Mouse (Mus musculus): Measurements from ENCODE around the gene Rnase10. TPM values are rescaled to one million over a fixed set of nuclear protein-coding genes. Genes with fewer than 3 reads are reported as not detected.
A peak's percentile ranks its signal among the peaks of the same experiment; 100 is the strongest.
"Not testable (repeated sequence)": the region's sequence is repeated elsewhere in the genome, so short reads cannot be mapped to it uniquely, and the experiment has no call there.

The Rnase10 gene
- total RNA-seq, 2 experiments from 2014 or later: not detected

DNA sequence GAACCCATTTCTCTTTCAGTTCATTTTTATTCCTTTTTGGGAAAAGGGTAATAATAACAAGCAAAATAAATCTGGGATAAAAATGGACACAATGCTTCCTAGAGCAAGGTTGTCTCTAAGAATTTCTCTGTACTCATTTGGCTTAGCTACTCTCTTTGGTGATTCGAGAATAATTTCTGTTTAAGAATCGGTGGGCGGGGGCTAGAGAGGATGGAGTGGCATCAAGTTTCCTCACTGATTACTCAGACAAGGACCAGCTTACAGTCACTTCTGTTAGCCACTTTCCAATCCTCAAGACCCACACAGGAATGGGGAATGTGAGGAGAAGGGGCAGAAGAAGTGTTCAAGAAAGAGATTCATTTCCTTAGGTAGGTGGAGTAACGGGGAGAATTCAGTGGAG, 1.2 kb downstream of the Rnase10 start:
- DNase-seq (ENCODE audit: extremely low spot score in 1 of 2, low spot score in 1 of 2): no peak

DNA sequence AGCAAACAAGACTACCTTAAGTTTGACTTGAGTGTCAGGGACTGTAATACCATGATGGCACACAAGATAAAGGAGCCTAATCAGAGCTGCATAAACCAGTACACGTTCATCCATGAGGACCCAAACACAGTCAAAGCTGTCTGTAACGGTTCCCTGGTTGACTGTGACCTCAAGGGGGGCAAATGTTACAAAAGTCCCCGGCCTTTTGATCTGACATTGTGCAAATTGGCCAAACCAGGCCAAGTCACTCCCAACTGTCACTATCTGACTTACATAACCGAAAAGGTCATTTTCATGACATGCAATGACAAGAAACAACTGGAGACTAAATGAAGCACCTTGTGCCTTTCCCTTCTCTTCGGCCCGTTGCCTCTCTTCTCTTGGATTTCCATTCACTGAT, 2.0 kb downstream of the Rnase10 start:
- DNase-seq (ENCODE audit: extremely low spot score in 1 of 2, low spot score in 1 of 2): no peak

DNA sequence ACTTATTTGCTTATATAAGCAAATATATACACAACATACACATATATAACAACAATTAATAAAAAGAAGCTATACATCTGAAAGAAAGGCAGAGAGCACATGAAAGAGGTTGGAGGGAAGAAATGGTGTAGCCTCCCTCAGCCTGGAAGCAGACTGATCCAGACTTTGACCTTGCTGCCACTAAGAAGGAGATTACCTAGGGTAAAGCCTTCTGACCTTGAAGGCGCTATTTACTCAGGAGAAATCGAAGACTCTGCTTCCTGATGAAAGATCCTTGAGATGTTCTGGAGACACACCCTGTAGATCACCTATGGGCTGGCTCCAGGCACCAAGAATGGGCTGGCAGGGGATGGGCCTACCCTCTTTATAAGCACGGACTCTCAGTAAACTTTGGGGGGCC, 7.2 kb downstream of the Rnase10 start:
- DNase-seq (ENCODE audit: extremely low spot score in 1 of 2, low spot score in 1 of 2): not testable (repeated sequence)

GRCm38 (mm10) chr14:51015780-51016179, 8.2 kb downstream of the Rnase10 start:
- no peak for DNase-seq (ENCODE audit: extremely low spot score in 1 of 2, low spot score in 1 of 2)

GRCm38 (mm10) chr14:51017256-51017655, 9.7 kb downstream of the Rnase10 start:
- no peak for DNase-seq (ENCODE audit: extremely low spot score in 1 of 2, low spot score in 1 of 2)

- no peak for DNase-seq (ENCODE audit: extremely low spot score in 1 of 2, low spot score in 1 of 2)
Measured at GRCm38 (mm10) chr14:51023457-51023856, 15.9 kb downstream of the Rnase10 start.

DNA sequence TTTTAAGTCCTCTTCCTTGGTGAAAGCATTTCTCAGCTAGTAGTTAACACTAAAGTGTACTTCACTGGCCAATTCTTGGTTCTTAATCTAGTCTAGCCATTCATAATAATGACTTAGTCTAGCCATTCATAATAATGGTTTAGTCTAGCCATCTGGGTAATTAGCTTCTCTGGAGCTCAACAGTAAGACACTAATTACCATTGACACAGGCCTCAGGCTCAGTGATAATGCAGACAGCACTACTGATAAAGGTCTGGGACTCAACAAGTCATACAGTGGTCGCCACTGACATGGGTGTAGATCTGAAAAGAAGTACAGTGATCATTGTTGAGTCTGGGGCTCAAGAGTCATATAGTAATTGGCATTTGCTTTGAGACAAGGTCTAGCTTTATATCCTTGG, 17.3 kb downstream of the Rnase10 start:
- DNase-seq (ENCODE audit: extremely low spot score in 1 of 2, low spot score in 1 of 2): no peak

DNA sequence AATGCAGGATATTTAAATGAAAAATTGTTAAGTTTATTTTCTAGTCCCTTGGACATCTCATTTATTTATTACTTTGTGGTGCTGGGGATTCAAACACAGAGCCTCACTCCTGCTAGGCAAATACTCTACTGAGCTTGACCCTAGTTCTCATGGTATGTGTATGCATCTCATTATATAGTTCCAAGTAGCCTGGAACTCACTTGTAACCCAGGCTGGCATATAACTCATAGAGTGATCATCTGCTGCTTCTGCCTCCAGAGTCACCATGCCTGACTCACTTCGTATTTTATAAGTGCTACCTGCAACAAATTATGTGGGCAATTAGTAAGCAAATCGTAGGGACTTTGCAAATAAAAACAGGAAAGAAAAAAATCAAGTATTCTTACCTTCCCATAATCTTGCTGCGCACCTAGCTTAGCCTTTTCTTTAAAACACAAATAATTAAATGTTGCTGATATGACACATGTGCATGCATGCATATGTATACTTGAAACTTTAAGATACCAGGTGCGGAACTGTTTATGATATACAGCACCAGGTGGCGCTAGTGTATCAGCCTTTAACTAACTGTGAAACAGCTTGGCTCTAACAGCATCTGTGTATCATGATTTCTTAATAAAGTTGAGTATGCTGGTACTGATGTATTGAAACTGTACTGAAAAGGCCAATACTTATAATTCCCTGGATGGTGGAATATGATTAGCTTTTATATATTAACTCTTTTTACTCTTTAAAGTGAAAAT, 19.0 kb downstream of the Rnase10 start:
- DNase-seq (ENCODE audit: extremely low spot score in 1 of 2, low spot score in 1 of 2): peak in 1 of 2 experiments; percentile 65

DNA sequence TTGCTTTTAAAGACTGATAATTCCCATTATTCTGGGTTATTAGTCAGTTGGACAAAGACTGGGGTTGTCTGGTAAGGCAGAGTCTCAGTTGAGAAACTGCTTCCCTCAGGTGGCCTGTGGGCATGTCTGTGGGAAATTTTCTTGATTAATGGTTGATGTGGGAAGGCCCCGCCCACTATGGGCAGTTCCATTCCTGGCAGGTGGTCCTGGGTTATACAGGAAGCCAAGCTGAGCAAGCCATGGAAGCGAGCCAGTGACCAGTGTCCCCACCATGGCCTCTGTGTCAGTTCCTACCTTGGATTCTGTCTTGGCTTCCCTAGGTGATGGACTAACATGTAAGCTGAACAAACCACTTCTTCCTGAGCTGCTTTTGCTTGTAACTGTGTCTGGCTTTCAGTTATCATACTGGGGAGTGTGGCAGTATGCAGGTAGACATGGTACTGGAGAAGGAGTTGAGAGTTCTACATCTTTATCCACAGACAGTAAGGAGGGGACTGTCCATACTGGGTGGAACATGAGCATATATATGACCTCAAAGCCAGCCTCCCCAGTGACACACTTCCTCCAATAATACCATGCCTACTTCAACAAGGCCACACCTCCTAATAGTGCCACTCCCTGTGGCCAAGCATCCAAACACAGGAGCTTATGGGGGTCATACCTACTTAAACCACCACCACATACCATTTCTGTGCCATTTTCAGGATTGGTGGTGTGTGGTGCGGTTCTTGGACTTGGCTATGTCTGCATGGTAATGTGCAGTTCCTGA, 20.0 kb downstream of the Rnase10 start:
- no peak for DNase-seq (ENCODE audit: extremely low spot score in 1 of 2, low spot score in 1 of 2)

DNA sequence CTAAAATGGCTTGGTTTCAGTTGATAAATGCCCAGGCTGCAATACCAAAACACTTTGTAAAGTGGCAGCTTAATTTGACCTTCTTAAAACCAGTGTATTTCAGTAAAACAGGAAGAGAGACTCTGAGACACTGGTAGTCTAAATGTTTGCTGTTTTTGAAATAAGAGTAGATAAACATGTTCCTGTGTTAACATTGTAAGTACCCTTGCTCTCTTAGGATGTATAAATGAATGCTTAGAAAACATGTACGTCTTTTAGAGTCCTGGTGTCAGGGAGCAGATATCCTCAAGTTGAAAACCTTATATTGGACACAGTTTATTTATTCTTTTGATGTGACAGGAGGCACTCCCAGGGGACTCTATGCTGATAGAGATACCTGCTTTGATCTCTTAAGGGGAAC, 27.7 kb downstream of the Rnase10 start:
- DNase-seq (ENCODE audit: extremely low spot score in 1 of 2, low spot score in 1 of 2): no peak

DNA sequence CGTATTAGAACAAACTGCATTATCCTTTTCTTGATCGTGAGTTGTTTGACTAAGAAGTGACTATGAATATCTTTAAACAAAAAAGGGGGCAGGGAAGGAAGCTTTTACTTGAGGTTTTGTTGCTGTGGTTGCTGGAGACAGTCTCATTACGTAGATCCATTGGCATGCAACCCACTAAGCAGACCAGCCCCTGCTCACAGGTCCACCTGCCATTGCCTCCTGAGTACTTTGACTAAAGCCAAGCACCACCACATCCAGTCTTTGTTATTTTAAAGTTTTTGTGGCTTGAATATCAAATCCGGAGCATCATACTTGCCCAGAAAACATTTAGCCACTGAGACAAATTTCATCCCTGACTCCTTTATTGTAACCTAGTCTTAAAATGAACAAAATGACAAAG, 28.7 kb downstream of the Rnase10 start:
- no peak for DNase-seq (ENCODE audit: extremely low spot score in 1 of 2, low spot score in 1 of 2)

- no peak for DNase-seq (ENCODE audit: extremely low spot score in 1 of 2, low spot score in 1 of 2)
Measured at GRCm38 (mm10) chr14:51041769-51042168, 34.2 kb downstream of the Rnase10 start, which contains the start of gene Rnase9. Rnase9 (minus strand) TSS chr14:51041869.

GRCm38 (mm10) chr14:51047846-51048245, 40.3 kb downstream of the Rnase10 start:
- no peak for DNase-seq (ENCODE audit: extremely low spot score in 1 of 2, low spot score in 1 of 2)

DNA sequence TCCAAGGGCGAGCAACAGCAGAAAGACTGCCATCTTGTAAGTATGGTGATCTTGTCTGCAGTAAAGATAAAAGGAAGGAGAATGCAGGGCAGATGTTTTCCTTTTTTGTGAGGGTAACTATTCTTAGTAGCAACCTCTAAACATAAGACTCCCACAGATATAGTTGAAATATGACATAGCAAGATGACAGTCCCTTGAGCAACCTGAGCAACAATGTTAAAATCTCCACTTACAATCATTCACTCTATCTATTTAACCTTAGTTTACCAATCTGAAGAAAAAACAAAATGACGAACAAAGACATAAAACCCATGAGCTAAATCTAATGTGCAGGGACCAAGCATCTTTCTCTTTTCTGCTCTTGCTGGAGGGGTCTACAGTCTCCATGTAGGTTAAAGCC, 42.5 kb downstream of the Rnase10 start, which contains the start of gene Rnase11:
TSS of gene Rnase11 (minus strand) at position 101 of the 400 bp plus-strand sequence.
- no peak for DNase-seq (ENCODE audit: extremely low spot score in 1 of 2, low spot score in 1 of 2)

- no peak for DNase-seq (ENCODE audit: extremely low spot score in 1 of 2, low spot score in 1 of 2)
Measured at GRCm38 (mm10) chr14:51051941-51052340, 44.4 kb downstream of the Rnase10 start.

DNA sequence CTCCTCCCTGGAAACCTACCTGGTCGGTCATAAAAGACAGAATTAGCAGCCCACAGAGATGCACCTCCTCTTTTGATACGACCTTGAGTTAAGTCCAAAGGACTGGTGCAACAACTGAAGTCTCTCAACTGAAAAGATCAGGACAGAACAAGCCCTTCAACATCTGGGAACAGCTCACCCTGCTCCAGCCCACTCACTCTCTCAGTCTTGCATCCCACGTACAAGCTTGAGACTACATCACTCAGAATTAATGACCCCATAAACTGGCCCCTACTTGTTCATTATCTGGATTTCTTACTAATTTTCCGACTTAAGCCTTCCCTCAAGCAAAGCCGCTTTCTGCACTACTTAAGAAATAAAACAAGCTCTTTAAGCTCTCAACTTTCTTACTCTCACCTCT, 45.6 kb downstream of the Rnase10 start:
- DNase-seq (ENCODE audit: extremely low spot score in 1 of 2, low spot score in 1 of 2): no peak

DNA sequence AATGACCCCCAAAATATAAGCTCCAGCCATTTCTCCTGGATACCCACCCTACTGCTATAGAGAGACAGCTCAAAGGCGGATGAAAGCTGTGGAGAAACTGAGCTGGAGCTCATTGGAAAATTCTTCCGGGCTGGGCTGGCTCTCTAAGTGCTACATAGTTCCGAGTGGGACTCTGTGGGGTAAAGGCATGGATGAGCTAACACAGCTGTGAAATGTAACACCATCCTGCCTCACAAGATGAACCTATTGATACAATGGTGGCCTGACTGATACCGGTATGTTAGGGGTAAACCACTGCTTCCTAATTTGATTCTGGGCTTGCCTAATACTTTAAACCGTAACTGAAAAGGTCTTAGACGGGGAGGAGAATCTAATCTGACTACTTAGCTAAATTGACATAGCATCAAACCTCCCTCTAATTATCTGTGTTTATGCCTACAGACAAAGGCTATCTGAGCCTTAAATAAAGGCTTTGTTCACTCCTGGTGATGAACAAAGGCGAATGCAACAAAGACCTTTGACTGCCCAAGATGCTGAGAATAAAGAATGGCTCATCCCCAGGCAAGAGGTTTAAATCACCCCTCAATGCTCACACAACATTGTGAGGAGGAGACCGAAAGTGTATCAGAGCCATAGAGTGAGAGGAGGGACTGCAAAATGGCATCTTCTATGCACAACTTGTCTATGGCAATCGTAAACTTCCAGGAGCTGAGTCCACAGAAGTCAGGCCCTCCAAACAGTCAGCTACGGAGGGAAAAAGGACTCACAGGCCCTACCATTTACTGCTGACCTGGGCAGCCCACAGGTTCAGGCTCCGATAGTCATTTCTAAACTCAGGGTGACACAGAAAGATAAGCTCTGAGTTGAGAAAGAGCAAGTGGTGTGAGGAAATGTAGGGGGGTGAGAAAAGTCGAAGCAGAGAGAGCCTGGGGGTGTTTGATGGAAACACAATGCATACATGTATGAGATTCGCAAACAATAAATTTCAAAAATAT, 47.0 kb downstream of the Rnase10 start:
- DNase-seq (ENCODE audit: extremely low spot score in 1 of 2, low spot score in 1 of 2): no peak

DNA sequence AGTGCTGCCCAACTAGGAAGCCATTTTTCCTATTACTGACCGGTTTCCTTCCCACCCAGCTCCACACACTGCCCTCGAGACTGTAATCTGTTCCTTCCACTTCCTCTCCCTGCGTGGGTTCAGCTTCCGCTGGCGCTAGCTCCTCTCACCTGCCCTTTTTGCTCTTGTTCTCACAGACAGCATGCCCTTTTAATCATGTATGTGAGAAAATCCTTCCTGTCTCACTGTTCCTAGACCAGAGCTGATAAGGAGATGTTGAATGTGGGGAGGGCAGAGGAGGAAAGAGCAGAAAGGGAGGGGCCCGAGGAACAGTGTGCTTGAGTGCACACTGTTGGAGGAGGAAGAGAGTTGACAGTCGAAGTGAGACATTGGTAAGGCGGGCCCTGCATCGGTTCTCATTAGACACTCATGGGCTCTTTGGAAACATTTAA, 49.9 kb downstream of the Rnase10 start, which contains the start of gene Rnase12:
TSS of gene Rnase12 (minus strand) at position 261 of the 431 bp plus-strand sequence.
- DNase-seq (ENCODE audit: extremely low spot score in 1 of 2, low spot score in 1 of 2): no peak

Measured in layer of hippocampus, postnatal 25 days (tissue).